Mouse (Mus musculus) G1E (cell line): Measurements from ENCODE around the gene G6pdx.

Experiments
- CTCF ChIP-seq: IDR thresholded peaks from 2 replicates; pipeline ENCODE4 v1.5.1; 2012; ENCODE audit warnings: low read depth, low read length, inconsistent platforms, mixed read lengths
- GATA1 ChIP-seq: IDR thresholded peaks from 2 replicates; pipeline ENCODE4 v1.6.1; 2012; ENCODE audit warnings: borderline replicate concordance, low read length, inconsistent platforms, mixed read lengths
- GATA2 ChIP-seq: IDR thresholded peaks from 2 replicates; pipeline ENCODE4 v1.6.1; 2012; ENCODE audit warnings: low read depth, low read length, inconsistent platforms, borderline replicate concordance
- POLR2AphosphoS5 ChIP-seq: IDR thresholded peaks from 2 replicates; pipeline ENCODE4 v1.6.1; 2012; ENCODE audit warnings: low read depth, low read length, inconsistent platforms; ENCODE audit not compliant: insufficient replicate concordance
- TAL1 ChIP-seq: conservative IDR thresholded peaks from 2 replicates; pipeline ENCODE4 v1.6.1; 2012; ENCODE audit warnings: low read depth, low read length, inconsistent platforms, mixed read lengths

DNA sequence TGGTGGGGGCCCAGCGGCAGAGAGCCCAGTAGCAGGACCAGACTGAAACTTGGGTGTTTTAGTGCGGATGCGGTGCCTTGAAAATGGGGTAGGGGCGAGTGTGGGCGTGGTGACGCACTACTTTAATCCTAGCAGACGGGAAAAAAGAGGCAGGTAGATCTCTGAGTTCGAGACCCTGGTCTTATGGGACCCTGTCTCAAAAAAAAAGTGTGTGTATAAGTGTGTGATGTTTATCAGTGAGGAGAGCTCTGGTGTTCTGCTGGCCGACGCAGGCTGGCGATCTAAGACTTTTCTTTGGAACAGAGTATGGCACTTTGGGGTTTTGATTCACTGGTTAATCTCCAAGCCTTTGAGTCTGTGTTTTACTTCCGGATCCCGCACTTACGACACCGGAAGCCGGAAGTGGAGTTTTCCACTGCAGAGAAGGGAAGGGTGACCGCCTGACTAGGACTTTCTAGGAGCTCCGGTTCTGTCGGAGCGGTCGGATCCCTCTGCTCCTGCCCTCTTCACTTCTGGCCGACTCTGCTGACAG is 362 bp upstream of the G6pdx start:
- TF ChIP-seq CTCF, result no peak
- TF ChIP-seq GATA1, result no peak
- no peak for TF ChIP-seq TAL1
- TF ChIP-seq GATA2, result no peak
- TF ChIP-seq POLR2AphosphoS5, result no peak
